Mouse (Mus musculus) adrenal gland, postnatal 36 days (tissue): ENCODE measurements around the gene Slc30a2. TPM values are rescaled to one million over a fixed set of nuclear protein-coding genes. Genes with fewer than 3 reads are reported as not detected.
A peak's percentile ranks its signal among the peaks of the same experiment; 100 is the strongest.

ENCODE experiments used
- DNase-seq, 2 experiments: peaks; one replicate each; pipeline ENCODE4 v3.0.0; 2021; ENCODE audit warnings: mixed read lengths in 1 of 2
- total RNA-seq, 2 experiments: library from RNA; stranded (reverse); gene quantifications; 2 replicates each; pipeline ENCODE4 v1.2.3; 2021

Gene Slc30a2
- total RNA-seq, 2 experiments from 2014 or later: 21.6 to 41.1 TPM

- no peak for DNase-seq
Measured at GRCm38 (mm10) chr4:134319674-134320073, 23.3 kb upstream of the Slc30a2 start.

DNA sequence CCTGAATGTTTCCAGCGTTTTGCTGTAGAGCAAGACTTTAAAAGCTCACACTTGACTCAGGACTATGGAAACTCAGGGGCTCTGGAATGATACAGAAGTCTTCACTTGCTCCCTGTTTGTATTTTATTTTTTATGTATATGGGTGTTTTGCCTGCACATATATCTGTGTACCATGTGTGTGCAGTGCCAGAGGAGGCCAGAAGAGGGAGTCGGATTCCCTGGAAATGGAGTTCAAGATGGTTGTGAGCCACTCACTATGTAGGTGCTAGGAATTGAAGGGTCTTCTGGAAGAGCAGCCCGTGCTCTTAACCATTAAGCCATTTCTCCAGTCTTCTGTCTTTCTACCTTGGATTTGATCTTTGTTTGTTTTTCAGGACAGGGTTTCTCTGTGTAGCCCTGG, 21.5 kb upstream of the Slc30a2 start:
- DNase-seq: no peak

DNA sequence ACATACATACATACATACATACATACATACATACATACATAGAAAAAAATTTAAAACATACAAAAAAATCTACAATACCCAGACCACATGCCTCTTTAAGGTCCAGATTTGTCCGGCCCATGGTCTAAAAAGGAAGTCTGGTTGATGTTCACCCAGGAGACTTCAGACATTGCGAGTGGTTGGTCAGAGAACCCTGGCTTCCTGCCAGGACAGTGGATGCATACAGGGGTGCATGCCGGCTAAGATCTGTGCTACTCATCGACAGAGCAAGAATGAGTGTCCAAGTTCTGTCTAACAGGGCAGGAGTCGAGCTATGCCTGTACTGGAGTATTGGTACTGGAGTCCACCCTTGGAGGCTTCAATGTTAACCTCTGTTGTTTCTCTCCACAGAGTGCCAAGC, 18.3 kb upstream of the Slc30a2 start:
- no peak for DNase-seq

- no peak for DNase-seq
Measured at GRCm38 (mm10) chr4:134326859-134327530, 16.0 kb upstream of the Slc30a2 start.

GRCm38 (mm10) chr4:134328151-134328550, 14.8 kb upstream of the Slc30a2 start:
- no peak for DNase-seq

- no peak for DNase-seq
Measured at GRCm38 (mm10) chr4:134328832-134329231, 14.1 kb upstream of the Slc30a2 start.

DNA sequence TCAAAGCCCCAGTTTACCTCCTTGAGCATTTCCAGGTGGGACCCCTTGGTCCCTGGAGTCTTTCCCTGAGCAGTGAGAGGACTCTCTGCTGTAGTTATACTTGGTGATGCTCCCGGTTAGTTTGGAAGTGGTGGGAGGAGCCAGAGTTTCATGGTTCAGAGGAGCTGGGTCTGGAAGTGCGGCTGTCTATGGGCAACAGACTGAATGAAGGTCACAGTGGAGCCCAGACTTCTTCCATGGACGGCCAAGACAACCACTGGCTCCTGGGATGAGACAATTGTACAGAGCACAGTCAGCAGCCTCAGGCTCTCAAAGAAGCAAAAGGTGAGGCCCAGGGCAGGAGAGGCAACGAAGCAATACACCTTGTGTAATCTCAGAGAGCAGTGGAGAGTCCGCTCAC, 12.7 kb upstream of the Slc30a2 start:
- DNase-seq: no peak

GRCm38 (mm10) chr4:134341231-134341630, 1.8 kb upstream of the Slc30a2 start:
- DNase-seq: peak in 1 of 2 experiments; percentile 21

DNA sequence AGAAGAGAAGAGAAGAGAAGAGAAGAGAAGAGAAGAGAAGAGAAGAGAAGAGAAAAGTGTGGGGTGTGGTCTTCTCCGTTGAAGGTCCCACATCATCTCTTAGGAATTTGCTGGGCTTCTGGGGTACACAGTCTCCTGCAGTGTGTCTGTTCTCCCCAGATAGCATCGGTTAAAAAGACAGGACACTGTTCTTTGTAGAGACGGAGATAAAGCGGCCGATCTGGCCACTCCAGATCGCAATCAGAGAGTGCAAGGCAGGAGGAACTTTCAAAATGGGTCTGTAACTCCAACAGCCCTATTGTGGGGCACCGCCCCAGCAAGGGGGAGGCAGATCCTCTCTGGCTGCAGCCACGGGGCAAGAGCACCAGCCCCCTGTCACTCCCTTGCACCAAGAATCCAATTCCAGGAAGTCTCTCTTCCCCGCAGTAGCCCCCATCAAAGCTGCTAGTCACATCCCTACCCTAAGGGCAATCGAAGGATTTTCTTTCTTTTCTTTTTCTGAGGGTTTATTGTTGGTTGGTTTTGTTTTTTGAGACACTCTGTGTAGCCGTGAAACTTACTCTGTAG, 685 bp upstream of the Slc30a2 start:
- DNase-seq: no peak

- DNase-seq: no peak
Measured at GRCm38 (mm10) chr4:134344620-134345019, 1.6 kb downstream of the Slc30a2 start.

DNA sequence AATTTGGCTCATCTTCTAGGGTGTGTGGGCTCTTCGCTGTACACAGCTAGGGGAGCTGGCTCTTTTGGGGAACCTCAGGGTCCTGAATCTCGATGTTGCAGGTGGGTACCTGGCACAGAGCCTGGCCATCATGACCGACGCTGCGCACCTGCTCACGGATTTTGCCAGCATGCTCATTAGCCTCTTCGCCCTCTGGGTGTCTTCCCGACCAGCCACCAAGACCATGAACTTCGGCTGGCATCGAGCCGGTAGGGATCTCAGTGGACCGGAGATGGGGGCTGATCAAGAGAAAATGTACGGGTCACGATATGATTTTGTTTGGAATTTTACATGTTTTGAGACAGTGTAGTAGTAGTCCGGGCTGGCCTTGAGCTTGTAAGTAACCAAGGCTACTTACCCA, 2.8 kb downstream of the Slc30a2 start:
- DNase-seq: no peak

DNA sequence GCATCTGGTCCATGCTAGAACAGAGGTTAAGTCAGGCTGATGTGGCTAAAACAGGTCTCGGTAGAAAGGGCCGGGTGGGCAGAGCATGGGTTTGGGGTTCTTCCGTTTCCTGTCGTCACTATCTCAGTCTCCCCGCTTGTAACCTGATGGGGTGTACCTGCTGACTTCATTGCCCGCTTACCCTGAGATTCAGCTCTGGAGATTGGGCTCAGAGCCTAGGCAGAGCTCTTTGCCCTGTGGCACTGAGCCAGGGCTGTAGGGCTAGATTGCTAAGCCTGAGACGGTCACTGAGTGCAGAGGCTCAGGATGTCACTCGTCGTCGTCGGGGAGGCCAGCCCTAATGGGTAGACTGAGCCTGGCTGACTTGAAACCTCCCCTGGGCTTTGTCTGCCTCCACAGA, 5.1 kb downstream of the Slc30a2 start:
- DNase-seq: peak in 1 of 2 experiments; percentile 47

- DNase-seq: no peak
Measured at GRCm38 (mm10) chr4:134348545-134348944, 5.6 kb downstream of the Slc30a2 start.

GRCm38 (mm10) chr4:134349829-134350228, 6.8 kb downstream of the Slc30a2 start:
- no peak for DNase-seq

- no peak for DNase-seq
Measured at GRCm38 (mm10) chr4:134350641-134351040, 7.7 kb downstream of the Slc30a2 start.

- DNase-seq: peak; percentile 35 to 60
Measured at GRCm38 (mm10) chr4:134351329-134352260, 8.6 kb downstream of the Slc30a2 start.

DNA sequence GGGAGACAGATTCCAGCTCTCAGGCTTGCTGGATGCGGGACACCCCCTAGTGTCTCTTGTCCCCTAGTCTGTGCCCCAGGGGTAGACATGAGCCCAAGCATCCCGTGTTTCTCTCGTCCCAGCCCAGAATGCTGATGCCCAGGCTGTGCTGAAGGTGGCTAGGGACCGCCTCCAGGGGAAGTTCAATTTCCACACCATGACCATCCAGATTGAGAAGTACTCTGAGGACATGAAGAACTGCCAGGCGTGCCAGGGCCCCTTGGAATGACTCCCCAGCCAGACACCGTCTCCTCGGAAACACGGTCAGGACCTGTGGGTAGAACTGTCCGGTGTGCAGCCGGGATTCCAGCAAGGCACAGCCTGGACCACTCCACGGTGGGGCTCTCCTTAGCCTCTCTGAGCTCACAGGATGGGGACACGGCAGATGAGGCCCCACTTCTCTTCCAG, 9.3 kb downstream of the Slc30a2 start:
- DNase-seq: no peak

- DNase-seq: no peak
Measured at GRCm38 (mm10) chr4:134352929-134353328, 9.9 kb downstream of the Slc30a2 start.

- peak; percentile 55 to 64 for DNase-seq
Measured at GRCm38 (mm10) chr4:134353527-134354409, 10.8 kb downstream of the Slc30a2 start.

DNA sequence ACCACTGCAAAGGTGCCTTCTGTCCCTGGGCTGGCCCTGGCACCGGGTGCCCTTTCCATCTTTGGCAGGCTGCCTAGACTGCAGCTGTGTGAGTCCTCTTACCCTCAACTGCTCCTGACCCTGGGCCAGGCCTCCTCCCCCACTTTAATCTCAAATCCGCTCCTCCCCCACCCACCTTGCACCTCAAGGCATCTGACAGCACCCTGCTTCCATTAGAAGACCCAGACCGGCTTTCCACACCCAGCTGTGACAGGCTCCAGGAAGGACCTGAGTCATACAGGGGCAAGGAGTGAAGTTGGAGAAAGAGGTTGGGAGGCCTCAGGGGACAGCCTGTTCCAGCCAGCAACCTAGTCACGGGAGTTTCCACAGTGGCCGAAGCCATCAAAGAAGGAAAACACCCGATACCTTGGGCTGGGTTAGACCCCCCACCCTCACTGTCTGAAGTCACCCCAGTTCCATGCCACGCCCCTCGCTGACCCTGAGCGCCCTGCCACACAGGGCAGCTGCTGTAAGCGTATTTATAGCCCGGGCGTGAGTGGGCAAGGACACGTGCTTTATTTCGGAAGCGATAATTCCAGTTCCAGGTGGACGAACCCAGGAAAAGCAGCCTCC, 13.0 kb downstream of the Slc30a2 start:
- DNase-seq: peak; percentile 90
